Mouse (Mus musculus): ENCODE results near the gene Epn3. TPM values are rescaled to one million over a fixed set of nuclear protein-coding genes. Genes with fewer than 3 reads are reported as not detected.

Epn3 gene
- total RNA-seq (2022): 10 to 100 TPM; 21.3 to 28.5 (median 25.1) TPM

DNA sequence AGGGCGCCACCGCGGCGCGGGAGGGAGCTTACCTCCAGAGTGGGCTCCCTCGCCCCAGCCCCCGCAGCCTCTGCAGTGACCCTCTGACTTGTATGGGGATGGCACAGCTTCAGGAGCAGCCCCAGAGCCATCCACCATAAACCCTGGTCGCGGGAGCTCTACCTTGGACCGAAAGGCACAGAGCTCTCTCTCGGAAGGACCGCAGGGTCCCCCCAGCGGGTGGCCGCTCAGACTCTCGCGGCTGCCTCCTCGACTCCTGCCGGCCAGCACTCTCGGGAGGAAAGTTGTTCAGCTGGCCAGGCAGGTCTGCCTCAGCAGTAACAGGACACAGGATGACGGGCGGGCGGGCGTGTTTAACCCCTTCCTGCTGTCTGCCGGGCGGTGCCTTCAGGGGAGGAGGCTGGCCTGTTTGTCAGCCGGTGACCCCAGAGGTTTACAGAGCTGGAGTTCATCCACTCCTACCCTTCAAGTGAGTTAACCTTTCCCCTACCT, at the start of gene Epn3:
Gene Epn3 (minus strand): TSS at position 314 of the 492 bp plus-strand sequence.
- DNase-seq (ENCODE audit: low spot score): no peak

DNA sequence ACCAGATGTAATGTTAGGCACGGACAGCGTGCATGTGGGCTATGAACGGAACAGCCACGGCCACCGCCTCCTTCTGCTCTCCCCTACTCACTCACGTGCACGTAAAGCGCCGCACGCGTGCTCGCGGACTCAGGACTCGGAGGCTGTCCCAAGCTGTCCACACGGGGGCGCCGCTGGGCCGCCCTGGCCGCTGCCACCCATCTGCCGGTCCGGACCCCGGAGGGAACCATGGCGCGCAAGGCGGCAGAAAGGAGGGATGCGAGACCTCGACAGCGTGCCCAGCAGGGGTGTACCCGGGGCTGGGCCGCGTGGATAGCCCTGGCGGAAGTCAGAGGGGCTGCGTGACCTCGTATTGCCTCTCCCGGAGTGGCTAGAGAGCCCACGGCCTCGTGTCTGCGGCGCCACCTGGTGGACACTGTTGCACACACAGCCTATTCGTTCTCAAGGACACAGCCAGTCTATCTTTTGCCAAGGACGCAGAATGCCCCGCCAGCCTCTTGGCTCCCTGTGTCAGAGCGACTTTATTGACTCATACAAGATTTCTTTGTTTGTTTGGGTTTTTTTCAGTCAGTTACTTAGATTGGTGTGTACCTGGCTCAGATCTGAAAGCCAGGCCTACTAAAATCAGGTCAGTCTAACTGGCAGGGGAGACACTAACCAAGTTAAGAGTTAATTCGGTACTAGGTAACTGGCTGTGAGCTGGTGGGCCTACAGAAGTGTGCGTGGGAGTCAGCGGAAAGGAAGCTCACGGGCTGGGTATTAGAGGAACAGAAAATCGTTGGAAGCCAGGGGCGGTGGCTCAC, 49.3 kb upstream of the Epn3 start, which contains the start of gene Rsad1:
Gene Rsad1 (minus strand): TSS at position 368 of the 803 bp plus-strand sequence.
- peak; percentile 95 for DNase-seq (ENCODE audit: low spot score)

DNA sequence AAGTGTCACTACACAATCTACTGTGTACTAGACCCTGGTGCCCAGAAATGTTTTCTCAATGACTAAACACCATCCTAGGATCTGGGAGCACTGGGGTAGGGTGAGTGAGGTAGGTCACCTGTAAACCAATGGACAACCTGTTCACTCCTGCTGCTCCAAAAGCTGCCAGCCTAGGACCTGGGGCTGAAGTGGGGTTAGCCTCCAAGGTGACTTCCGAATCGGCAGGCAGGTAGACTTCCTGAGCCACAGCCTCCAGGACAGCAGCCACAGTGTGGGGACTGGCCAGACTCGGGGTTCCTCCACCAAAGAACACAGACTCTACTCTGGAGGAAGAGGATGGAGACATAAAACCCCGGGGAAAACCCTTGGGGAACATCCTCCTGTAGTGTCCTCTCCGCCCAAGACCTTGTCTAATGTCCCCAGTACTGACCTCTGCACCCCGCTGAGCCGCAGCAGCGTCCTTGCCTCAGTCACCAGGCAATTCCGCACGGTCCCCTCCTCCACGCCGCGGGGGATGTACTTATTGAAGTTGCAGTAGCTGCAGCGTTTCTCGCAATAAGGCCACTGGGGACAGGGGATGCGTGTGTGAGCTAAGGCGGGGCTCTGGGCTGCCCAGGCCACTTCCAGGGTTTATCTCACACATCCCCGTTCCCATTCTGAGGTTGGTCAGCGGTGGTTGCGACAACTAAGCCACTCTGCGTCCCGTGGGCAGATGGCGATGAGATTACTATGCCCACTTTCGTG, 48.4 kb upstream of the Epn3 start:
- DNase-seq (ENCODE audit: low spot score): no peak

DNA sequence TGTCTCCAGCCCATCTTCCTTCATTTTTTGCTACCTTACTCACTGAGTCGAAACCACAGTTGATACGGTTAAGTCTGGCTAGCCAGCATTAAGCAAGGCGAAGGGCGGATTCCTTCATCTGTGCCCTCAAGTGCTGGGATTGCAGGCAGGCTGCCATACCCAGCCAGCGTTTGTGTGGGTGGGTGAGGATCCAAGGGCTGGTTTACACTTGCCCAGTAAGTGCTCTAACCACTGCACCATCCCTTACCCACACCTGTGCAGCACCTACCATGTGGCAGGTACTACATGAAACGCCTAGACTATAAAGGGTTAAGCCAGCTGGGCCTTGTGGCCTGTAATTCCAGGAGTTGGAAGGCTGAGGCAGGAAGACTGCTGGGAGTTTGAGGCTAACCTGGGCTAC, 47.5 kb upstream of the Epn3 start:
- DNase-seq (ENCODE audit: low spot score): no peak

DNA sequence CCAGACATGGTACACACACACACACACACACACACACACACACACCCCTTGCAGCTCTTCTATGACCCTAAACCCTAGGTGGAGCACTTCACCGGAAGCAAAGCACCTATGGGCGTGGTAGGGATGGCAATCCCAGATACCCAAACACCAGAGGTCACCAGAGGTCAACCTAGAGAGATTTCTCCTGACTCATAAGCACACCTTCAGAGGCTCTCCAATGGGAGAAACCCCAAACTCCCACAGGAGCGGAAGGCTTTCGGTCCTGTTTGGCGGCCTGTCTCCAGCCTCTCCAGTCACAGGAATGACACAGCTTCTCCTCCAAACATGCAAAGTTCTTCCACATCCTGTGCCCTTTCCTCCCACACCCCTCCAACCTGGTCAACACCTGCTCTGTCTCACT, 46.6 kb upstream of the Epn3 start:
- no peak for DNase-seq (ENCODE audit: low spot score)

DNA sequence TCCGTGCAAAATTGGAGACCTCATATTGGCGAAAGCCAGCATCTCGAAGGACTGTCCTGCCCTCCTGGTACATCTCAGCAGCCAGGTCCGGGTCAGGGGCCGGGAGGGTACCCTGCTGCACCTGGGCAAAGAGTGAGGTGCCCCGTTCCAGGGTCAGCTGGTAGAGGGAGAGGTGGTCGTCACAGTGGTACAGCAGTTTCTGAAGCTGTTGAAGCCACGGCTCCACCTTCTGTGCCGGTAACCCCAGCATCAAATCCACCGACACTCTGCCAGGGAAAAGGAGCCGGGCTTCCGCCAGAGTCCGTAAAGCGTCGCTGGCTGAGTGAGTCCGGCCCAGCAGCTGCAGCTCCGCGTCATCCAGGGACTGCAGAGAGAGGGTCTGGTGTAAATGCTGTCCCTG, 44.6 kb upstream of the Epn3 start:
- no peak for DNase-seq (ENCODE audit: low spot score)

DNA sequence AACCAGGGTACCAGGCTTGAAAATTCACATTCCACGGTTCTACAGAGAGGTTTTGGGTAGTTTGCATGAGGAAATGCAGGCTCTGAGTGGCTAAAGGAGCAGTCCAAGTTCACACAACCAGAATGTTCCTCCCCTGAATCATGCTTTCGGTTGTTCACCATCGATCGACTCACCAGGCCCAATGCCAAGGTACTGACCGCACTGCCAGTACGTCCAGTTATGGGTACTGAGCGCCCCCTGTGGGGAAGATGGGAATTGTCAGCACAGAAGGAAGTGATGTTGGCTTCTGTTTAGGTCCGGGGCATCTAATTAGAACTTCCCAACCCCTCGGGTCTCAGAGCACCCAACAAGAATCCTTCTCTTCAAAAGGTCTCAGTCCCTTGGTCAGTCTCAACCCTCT, 44.2 kb upstream of the Epn3 start:
- DNase-seq (ENCODE audit: low spot score): peak; percentile 93

DNA sequence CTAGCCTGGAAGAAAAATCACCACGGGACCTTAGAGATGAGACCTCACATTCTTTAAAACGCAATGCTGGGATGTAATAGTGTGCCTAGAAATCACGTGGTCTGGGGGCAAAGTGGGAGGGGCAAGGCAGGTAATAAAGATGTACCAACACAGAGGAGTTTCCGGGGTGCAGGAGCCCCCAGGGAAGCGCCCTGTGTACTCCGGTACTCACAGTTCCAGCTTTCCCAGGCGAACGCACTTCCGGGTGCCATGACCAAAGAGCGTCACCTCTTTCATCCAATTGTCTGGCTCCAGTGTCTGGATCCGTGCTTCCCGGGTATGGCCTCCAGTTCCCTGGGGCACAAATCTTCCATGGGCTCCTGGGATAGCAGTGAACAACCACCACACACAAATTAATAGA, 43.6 kb upstream of the Epn3 start:
- DNase-seq (ENCODE audit: low spot score): no peak

DNA sequence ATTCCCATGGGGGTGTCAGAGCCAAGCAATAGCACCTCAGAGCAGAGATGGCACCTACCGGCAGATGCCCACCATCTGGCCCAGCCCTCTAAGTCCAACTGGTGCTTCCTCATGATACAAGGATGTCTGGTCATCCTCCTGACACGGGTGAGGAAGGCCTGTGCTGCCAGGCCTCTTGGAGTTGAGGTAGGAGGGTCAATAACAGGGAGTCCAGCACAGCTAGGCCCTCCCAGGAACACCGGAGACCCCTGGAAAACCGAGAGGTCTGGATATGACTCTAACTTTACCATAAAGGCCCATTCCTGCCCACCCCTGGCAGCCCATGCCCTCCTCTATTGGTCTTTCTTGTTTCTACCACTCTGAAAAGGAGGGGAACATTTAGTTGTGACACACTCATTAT, 42.6 kb upstream of the Epn3 start:
- DNase-seq (ENCODE audit: low spot score): no peak

DNA sequence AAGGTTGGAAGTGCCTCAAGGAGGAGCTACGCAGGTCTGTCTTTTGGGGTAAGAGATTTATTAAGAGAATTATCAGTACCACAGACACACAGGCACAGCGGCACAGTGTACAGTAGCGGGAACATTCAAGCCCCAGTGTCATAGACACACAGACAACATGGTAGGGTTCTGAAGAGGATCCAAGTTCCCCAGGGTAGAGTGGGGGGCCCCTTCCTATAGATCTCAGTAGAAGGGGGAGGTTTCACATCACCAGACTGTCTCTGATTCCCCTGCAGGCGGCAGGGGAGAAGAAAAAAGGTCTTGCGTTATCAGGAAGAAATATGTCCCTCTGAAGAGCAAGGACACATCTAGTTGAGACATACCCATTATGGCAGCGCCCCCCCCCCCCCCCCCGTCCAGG, 40.0 kb upstream of the Epn3 start:
- DNase-seq (ENCODE audit: low spot score): no peak

DNA sequence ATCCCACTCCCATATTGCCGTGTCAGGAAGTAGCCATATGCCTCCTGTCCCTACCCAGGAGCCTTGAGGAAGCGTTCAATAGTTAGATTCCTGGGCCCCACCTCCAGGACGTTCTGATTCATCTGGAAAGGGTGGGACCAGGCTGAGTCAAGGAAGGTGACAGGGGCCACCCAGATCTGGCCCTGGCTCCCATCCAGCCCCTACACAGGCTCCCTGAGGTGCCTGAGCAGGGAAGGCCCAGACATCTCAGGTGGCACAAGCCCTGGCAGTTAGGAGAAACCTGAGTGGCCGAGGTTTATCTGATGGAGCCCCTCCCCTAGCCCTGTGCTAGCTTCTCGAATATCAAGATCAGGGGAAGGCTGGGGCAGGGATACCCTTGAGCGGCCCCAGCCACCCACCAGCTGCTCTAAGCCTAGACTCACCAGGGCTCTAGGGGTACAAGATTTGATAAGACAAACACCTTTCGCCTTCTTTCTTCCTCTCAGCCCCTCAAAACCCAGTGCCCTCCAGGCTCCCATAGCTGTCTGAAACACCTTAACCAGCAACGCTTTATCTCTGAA, 39.0 kb upstream of the Epn3 start:
- DNase-seq (ENCODE audit: low spot score): no peak

DNA sequence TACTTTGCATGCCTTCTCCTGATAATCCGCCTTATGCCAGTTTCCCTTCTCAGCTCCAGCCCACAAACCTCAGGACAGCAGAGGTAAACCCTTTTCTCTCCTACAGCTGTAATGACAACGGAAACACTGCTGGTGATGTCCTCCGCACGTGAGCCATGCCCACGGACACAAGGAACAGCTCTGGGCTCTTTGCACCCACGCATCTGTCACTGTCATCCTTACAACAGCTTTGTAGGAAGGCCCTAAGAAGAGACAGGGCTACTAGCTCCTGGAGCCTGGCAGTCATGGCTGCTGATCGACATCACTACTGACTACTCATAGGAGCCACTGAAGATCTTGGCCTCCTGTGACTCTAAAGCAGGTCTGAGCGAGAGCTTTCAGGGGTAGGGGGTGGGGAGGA, 33.4 kb upstream of the Epn3 start:
- no peak for DNase-seq (ENCODE audit: low spot score)

DNA sequence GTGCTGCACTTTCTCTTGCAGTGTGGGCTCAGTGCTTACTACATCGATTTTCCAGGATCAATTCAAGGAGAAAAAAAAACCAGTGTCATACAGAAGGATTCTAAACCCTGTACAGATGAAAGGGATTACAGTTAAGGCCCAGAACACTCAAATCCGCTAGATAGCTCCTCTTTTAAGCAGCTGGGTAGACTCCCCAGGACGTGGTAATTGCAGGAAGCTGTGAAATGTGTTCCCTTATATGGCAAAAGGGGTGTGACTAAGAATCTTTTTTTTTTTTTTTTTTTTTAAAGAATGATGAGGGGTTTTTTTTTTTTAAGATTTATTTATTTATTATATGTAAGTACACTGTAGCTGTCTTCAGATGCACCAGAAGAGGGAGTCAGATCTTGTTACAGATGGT, 29.1 kb upstream of the Epn3 start:
- DNase-seq (ENCODE audit: low spot score): no peak

DNA sequence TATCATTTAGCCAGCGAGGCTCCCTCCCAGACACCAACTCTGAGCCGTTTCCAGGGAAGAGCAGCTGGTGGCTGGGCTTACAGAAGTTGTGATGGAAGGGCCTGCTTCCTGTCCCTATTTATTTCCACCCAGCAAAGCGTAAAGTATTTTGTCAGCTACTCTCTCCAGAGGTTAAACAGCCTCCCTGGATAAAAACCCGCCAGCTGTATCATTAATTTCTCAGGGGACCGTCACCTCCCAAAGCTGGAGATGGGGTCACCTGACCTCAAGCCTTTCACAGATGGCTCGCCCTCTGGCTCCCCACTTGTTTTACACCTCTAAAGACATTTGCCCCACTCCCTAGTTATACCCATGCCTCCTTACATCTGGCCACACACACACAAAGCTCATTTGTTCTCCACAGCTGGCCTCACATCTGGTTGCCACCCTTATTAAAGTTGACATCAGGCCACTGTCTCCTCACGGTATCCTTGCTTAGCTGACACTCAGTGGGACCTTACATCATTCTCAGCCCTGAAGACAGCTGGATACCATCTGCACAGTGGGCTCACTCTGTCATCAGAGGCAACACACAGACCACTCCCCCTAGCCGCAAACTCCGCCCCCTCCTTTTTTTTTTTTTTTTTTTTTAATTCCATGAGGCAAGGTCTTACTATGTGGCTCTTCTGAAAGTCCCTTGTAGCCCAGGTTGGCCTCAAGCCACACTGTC, 26.6 kb upstream of the Epn3 start:
- DNase-seq (ENCODE audit: low spot score): no peak

DNA sequence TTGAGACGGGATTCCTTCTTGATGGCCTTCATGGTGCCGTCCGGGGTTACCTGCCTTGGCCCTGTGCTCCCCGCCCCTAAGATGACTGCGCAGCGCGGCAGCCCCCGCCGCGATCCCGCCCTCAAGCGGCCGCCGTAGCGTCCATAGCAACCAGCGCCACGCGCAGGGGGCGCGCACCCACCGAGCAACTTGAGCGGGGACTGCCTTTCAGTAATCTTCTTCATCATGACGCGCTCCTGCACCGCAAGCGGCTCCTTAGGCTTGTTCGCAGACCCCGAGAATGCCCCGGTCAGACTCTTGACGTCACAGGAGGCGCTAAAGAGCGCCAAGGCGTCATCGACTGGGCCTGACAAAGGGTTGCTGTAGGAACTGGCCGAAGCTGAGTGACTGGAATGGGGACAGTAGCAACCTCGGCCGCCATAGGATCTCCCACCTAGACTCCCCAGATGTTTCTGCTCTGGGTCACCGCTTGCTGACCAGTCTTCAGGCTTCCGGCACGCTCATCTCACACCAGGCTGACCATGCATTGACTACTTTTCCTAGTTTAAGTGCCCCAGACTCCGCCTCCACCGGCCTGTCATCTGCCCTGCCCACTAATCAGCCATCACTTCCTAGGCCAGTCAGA, 21.6 kb upstream of the Epn3 start, which contains the start of gene Mycbpap:
Gene Mycbpap (minus strand): TSS at position 524 of the 625 bp plus-strand sequence.
- DNase-seq (ENCODE audit: low spot score): peak; percentile 45

DNA sequence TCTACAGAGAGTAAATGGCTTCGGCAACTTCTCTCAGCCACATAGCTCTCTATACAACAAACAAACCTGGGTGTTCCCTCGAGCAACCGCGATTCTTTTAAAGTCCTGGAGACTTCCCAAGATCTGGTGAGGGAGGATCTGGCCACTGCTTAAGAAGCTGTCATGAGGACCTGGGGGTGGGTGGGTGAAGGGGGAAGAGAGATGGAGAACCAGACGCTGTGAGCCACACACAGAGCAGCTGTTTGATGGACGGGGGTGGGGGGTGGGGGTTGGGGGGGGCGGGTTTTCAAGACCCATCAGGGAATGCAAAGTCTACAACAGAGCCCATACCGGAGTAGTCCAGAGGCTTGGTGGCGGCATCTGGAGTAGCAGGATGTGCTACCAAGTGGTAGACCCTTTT, 13.7 kb upstream of the Epn3 start:
- no peak for DNase-seq (ENCODE audit: low spot score)

DNA sequence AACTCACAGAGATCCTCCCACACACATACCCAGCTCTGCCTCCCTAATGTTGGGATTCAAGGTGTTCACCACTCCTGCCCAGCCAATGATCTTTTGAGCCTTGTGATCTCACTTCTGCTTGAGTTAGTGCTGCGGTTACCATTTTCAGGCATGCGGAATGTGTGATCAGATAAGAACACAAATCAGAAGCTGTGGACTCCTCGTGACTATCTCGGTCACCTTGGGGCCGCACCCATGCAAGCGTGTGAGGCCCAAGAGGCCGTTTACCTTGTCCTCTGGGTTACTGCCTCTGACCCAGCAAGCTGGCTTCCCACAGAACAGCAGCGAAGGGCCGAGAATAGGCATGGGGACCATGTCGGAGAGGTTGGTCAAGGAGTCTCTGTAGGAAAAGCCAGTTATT, 9.2 kb upstream of the Epn3 start:
- DNase-seq (ENCODE audit: low spot score): no peak

DNA sequence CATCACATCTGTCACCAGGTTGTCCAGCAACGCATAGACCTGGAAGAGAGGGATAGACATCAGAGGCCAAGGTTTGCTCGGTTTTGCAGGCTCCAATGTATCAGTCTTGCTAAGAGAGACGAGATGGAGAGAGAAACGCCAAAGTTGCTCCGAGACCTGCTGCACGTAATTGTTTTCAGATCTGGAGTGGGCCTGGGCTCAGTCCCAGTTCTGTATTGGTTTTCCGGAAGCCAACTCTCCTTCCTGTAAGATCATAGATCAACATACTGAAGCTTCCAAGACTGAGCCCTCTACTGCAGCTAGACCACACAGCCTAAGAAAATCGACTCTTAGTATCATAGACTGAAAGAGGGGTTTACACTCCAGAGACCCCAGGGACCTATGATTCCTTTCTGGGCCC, 1.7 kb upstream of the Epn3 start:
- DNase-seq (ENCODE audit: low spot score): no peak

DNA sequence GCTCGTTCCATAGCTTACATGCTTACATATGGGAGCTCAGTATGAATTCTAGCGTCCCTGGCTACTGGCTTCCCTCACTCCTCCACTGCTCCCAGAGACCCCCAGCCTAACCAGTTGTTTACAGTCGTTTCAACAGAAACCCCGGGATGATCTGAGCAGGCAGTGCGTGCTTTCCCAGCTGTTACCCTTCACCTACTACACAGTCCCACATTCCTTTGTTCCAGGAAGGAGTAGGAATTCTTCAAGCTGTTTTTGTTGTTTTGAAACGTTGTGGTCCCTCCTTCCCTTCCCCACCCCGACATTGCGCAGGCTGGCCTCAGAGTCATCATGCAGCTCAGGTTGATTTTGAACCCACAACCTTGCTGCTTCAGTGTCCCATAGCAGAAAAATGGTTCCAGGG, 588 bp upstream of the Epn3 start:
- no peak for DNase-seq (ENCODE audit: low spot score)

DNA sequence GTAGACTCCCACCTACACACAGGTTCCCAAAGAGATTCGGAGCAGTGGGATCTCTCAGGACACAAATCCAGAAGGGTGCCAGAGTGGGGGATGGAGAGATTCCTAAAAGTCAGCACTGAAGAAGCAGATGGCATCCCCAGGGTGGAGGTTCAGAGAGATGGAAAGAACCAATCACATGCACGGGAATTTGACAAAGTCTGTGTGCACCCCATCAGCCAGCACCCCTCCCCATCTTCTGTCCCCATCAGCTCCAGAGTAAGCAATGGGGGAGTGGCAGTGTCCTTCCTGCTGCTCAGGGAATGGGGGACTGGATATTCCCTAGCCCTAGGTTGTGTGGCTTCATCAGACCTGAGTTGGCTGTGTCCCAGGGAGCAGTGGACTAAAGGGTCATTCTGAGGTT, 739 bp downstream of the Epn3 start:
- DNase-seq (ENCODE audit: low spot score): no peak
